Mouse (Mus musculus): ENCODE results near the gene Rps26.

DNA sequence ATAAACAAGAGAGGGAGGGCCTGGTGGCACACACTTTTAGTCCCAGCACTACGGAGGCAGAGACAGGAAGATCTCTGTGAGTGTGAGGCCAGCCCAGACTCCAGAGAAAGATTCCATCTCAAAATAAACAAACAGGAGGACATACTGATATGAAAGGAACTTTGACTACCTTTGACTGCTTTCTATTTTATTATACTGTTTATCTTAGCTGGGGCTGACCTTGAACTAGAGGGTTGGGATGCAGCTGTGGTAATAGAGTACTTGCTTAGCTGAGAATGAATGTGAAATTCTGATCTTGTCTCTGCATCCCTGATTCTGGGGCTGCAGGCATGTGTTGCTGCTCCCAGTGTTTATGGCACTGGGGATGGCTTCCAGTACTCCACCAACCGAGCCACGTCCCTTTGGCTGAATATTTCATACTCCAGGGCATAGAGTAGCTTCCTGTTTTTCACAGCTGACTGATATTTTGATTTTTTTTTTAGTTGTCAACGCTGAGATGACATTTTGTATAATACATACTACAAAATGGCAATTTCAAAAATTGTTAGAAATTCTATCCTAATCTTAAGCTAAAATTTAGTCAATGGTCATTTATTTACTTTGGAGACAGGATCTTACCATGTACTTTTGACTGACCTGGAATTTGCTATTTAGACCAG, 23.9 kb downstream of the Rps26 start:
- TF ChIP-seq CTCF (IDR thresholded peaks at IDR 0.05; ENCODE audit: control insufficient read depth, insufficient read depth, low read length), result no peak
- no peak for TF ChIP-seq POLR2A (IDR thresholded peaks at IDR 0.05; ENCODE audit: borderline replicate concordance, control insufficient read depth, low read depth, low read length)
